Mouse (Mus musculus): ENCODE results near the gene Lrrc7.

Lrrc7 gene

DNA sequence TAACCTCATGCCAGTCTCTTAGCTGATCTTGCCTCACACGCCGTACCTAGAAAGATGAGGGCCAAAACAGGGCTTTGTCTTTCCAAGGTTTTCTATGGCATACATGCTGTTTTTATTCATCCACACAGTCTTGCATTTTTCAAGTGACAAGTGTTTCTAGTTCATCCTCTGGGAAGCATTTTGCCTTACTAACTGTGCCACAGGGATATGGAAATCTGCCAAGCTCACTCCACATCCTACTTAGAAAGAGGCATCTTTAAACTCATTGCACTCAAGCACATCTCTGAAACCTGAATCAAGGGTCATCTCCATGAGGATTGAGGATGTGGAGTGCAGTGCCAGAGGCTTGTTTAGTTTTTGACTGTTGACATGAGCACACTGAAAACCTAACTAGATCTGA, 199.9 kb downstream of the Lrrc7 start:
- peak in 1 of 2 experiments; percentile 13 for DNase-seq

DNA sequence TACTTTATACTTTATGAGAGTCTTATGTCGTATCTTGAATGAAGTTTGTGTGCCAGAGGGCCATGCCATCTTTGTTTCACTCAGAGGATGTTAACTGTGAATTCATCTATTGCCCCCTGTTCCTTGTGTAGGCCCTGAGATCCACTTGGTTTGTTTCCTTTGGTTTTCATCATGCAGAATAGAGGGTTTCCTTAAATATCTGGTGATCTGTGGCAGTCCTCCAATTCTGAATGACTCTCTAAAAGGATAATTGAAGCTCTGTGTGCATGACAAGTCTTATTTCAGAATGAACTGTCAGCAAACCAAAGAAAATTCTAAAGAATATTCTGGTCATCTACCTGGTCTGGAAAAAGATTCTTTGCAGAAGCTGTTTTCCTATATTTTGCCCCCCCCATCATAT, 205.3 kb downstream of the Lrrc7 start:
- DNase-seq: no peak

- DNase-seq: no peak
Measured at GRCm38 (mm10) chr3:158356194-158356593, 205.8 kb downstream of the Lrrc7 start.

GRCm38 (mm10) chr3:158340808-158341207, 221.2 kb downstream of the Lrrc7 start:
- DNase-seq: no peak

- no peak for DNase-seq
Measured at GRCm38 (mm10) chr3:158330085-158330484, 231.9 kb downstream of the Lrrc7 start.

GRCm38 (mm10) chr3:158310391-158310790, 251.6 kb downstream of the Lrrc7 start:
- no peak for DNase-seq

GRCm38 (mm10) chr3:158307415-158307814, 254.6 kb downstream of the Lrrc7 start:
- no peak for DNase-seq

DNA sequence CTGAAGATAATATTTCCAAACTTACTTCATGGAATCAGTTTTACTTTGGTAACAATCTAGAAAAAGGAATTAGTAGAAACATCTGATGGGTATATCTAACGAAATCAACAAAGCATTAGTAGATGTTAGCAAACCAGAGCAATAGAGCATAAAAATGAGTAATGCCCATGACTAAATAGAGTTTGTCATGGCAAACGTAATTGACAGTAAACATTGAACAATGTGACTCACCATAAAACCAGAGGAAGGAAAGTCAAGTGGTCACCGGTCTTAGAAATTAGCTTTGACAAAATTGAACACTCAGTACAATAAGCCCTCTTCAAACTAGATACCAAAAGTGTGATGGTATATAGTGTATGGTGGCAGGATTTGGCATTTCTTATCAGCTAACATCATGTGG, 263.3 kb downstream of the Lrrc7 start:
- no peak for DNase-seq

GRCm38 (mm10) chr3:158295041-158295440, 267.0 kb downstream of the Lrrc7 start:
- DNase-seq: peak; percentile 18 to 28

DNA sequence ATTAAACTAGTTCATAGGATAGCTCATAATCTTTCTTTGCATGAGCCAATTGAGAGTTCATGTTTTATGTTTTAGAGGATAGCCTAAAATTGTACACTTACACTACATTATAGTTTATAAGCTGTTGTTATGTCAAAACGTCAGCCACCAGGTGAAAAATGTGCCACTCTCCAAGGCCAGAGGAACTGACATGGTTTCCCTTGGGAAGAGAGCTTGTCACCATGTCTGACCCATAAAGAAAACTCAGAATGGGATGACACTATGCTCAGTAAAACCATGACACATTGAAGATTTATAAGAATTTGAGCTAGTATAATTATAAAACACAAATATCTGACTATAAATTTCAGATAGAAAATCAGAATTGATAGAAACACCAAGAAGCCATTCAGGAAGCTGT, 277.6 kb downstream of the Lrrc7 start:
- no peak for DNase-seq

- no peak for DNase-seq
Measured at GRCm38 (mm10) chr3:158278631-158279030, 283.4 kb downstream of the Lrrc7 start.

DNA sequence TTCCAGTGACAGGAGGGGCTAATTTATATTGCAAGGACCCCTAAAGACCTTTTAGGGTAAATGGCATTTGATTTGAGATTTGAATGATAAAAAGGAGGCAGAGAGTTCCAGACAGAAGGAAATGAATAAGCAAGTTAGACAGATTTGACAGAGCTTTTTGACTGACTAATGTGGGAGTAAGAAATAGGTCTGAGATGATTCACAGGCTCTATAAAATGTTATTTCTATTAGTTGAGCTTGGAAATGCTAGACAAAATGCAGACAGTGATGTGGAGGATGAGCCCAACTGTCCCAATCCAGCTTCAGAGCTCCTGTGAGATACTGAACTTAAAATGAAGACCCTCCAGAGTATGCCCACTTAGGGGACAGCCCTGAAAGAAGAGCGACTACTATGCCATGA, 289.3 kb downstream of the Lrrc7 start:
- DNase-seq: no peak

DNA sequence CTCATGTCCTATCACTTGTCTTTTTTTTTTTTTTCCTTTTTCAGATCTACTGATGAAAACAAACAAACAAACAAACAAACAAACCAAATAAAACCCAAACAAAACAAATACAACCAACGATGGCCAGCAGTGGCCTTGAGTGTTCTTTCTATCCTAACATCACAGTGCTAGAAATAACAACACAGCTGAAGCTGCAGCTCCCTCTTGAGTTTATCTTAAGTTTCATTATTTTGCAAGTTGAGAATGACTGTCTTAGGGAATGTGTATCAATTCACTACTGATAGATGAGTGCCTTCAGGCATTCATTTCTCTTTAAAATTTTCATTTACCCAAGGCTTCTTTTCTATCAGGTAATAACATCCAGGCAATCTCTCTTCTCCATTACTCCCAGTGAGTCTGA, 291.1 kb downstream of the Lrrc7 start:
- no peak for DNase-seq

DNA sequence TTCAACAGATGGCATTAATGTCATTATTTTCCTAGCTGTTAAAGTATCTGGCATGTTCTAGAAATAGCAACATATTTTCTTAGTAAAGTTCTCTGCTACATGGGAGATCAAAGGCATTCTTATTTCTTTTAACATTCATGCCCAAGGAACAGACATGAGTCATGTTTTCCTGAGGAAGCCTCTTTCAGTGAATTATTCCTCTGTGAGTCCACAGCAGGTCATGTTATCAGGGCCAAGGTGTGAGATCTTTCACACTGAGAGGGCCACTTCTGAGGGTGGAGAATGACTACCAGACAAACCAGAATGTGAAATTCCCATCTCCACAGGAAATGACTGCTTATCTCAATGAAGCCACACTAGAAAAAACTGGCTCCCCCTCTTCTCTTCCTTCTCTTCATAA, 309.4 kb downstream of the Lrrc7 start:
- DNase-seq: no peak

GRCm38 (mm10) chr3:158247672-158248071, 314.3 kb downstream of the Lrrc7 start:
- DNase-seq: no peak

GRCm38 (mm10) chr3:158210657-158211056, 351.4 kb downstream of the Lrrc7 start:
- no peak for DNase-seq

GRCm38 (mm10) chr3:158210026-158210425, 352.0 kb downstream of the Lrrc7 start:
- peak; percentile 71 to 81 for DNase-seq

DNA sequence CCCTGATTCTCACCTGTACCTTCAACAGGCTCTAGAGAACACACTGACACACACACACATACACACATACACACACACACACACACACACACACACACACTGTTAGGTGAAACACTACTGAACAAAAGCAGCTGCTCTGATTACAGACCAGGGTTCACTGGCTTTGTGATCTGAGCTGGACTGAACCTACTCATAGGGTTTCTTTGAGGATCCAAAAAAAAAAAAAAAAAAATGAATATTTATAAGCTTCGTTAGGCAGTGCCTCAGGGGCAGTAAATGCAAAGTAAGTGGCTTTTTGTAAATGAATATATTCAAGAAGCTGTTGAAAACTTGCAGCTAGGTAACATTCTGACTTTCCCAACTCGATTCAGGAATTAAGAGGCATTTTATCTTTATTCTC, 354.2 kb downstream of the Lrrc7 start:
- DNase-seq: no peak

DNA sequence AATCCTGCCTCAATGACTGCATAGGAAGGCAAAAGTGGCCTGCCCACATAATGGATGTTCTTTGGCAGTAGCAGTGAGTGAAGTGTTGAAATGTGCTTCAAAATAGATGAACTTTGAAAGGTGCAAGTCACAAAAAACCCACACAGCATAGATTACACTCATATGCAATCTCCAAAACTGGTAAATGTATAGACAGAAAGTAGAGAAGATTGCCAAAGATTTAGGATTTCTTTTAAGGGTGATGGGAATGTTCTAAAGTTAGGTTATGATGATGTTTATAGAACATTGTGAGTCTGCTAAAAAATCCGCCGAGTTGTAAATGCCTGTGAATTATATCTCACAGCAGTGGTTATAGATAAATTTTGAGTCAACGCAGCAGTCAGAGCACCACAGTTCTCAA, 359.2 kb downstream of the Lrrc7 start:
- DNase-seq: no peak

- DNase-seq: no peak
Measured at GRCm38 (mm10) chr3:158195426-158195825, 366.6 kb downstream of the Lrrc7 start.

DNA sequence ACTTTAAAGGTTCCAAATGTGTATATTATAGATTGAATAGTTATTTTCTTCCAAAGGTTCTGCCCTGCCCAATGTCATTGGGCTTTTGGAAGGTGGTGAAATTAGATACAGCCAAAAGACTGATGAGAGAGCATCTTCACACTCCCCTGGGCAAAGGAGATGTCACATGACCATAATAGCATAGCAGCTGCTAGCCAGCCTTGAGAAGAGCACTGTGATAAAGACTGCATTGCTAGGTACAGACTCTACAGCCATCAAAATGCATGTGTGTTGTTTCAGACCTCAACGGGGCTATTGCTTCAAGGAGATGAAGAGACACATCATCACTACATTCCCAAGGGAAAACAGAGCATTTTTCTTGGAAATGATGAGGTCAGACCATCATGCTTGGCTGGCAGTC, 368.8 kb downstream of the Lrrc7 start:
- DNase-seq: no peak

GRCm38 (mm10) chr3:158174880-158175735, 386.9 kb downstream of the Lrrc7 start:
- DNase-seq: peak in 1 of 2 experiments; percentile 7

GRCm38 (mm10) chr3:158169180-158169579, 392.8 kb downstream of the Lrrc7 start:
- DNase-seq: no peak

DNA sequence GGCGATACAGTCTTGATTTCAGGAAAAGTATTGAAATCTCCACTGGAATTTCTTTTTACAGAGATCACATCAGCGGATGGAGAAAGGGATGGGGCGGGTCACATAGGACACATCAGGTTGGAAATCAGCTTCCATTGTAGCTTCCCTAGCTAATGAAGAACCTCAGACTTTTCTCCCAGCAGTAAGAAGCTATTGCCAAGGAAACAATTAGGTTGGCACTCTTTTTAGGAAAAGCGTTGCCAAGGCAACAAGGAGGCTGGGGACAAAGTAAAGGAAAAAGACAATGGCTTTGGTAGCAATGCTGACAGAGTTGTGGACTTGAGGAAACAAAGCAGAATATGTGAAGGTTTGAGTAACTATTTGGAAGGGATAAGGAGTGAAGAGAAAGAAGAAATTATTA, 393.6 kb downstream of the Lrrc7 start:
- no peak for DNase-seq

DNA sequence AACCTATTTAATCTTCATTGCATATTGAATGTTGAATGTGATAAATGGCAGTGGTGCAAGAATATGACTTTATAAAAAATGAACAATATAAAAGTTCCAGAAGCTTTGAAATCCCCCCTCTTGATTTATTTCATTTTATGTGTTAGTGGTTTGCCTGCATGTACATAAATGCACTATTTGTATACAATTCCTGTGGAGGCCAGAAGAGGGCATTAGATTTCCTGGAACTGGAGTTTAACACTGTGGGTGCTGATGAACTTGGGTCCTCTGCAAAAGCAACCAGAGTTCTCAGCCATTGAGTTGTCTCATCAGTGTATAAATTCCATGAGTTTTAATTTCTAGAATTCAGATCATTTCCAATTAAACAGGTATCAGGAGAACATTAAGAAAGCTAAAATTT, 397.0 kb downstream of the Lrrc7 start:
- DNase-seq: peak; percentile 18 to 19

Measured in cerebellum, postnatal 14 days (tissue).